Comparison of ENCODE assay signal across 8 mouse cellular contexts in genomic region chr15:102517631-102517975, GRCm38 (mm10). TPM values are rescaled to one million over a fixed set of nuclear protein-coding genes. Genes with fewer than 3 reads are reported as not detected.
DNase-seq lines count a peak whose midpoint lies in the region; ATAC-seq and TF ChIP-seq lines count a peak whose summit lies in the region.
"Had no signal": no experiment of that assay in that cellular context is flagged by ENCODE, and none has a peak within 500 bp of the region (broad histone marks: within the 10 kb centered on the region; RNA-seq: fewer than 3 reads in every experiment).

No protein-coding gene starts in this region.

- TF ChIP-seq CTCF in embryonic fibroblast, embryonic 13.5 days (IDR thresholded peaks at IDR 0.05; ENCODE audit: borderline replicate concordance, insufficient read depth, low read length) = no peak
- no peak for TF ChIP-seq CTCF in olfactory bulb, adult 2 months (IDR thresholded peaks at IDR 0.05; ENCODE audit: insufficient read depth, low read depth, low read length)

- peak overlapping the region; percentile 92 for H3K4me2 ChIP-seq in lung, embryonic 15.5 days
- H3K4me2 ChIP-seq in limb, embryonic 11.5 days (ENCODE audit: low read depth, severe bottlenecking) = peak overlapping the region; percentile 53

- H3K9ac ChIP-seq in lung, embryonic 15.5 days = peak overlapping the region; percentile 59
- no peak overlapping the region for H3K9ac ChIP-seq in limb, embryonic 11.5 days (ENCODE audit: low read length)

- peaks cover 33% of the 10 kb centered on the region for H3K4me1 ChIP-seq in lung, embryonic 15.5 days
- H3K4me1 ChIP-seq in embryonic fibroblast, embryonic 13.5 days (ENCODE audit: control insufficient read depth, insufficient read depth, low read length) = peaks cover 6% of the 10 kb centered on the region; the same call in 1 of the 2 replicates
- peaks cover 3% of the 10 kb centered on the region for H3K4me1 ChIP-seq in limb, embryonic 11.5 days (ENCODE audit: control insufficient read depth, insufficient read depth, low read length)
- peaks cover 17% of the 10 kb centered on the region for H3K4me1 ChIP-seq in olfactory bulb, adult 2 months (ENCODE audit: control insufficient read depth, insufficient read depth, low read length)

- WGBS in lung, embryonic 15.5 days = 0% methylated on average over 10 of the region's 10 CpGs
- under 1% methylated on average over 10 of the region's 10 CpGs for WGBS in limb, embryonic 11.5 days
- WGBS in olfactory bulb, adult 2 months = under 1% methylated on average over 10 of the region's 10 CpGs

- H3K27me3 ChIP-seq in lung, embryonic 15.5 days = no peaks in the 10 kb centered on the region
- no peaks in the 10 kb centered on the region for H3K27me3 ChIP-seq in limb, embryonic 11.5 days (ENCODE audit: control insufficient read depth, insufficient read depth, low read length)

- H3K36me3 ChIP-seq in lung, embryonic 15.5 days = peaks cover 19% of the 10 kb centered on the region
- H3K36me3 ChIP-seq in limb, embryonic 11.5 days (ENCODE audit: control insufficient read depth, insufficient read depth, low read length) = peaks cover 11% of the 10 kb centered on the region

- H3K4me3 ChIP-seq in lung, embryonic 15.5 days = peak overlapping the region; percentile 76
- peak overlapping the region; percentile 86 for H3K4me3 ChIP-seq in embryonic fibroblast, embryonic 13.5 days (ENCODE audit: insufficient read depth, low read length)
- H3K4me3 ChIP-seq in limb, embryonic 11.5 days (ENCODE audit: low read depth, low read length) = peak overlapping the region; percentile 66
- peak overlapping the region; percentile 59 for H3K4me3 ChIP-seq in olfactory bulb, adult 2 months (ENCODE audit: insufficient read depth, low read depth, low read length)

- peak overlapping the region; percentile 84 for H3K27ac ChIP-seq in lung, embryonic 15.5 days
- H3K27ac ChIP-seq in embryonic fibroblast, embryonic 13.5 days (ENCODE audit: insufficient read depth, low read length) = peak overlapping the region; percentile 45
- no peak overlapping the region for H3K27ac ChIP-seq in limb, embryonic 11.5 days (replicated peaks; ENCODE audit: low read depth, low read length)
- peak overlapping the region; percentile 59 for H3K27ac ChIP-seq in olfactory bulb, adult 2 months (ENCODE audit: insufficient read depth, low read depth, low read length)

- peak; percentile 98 for TF ChIP-seq POLR2A in embryonic fibroblast, embryonic 13.5 days (IDR thresholded peaks at IDR 0.05; ENCODE audit: low read depth, low read length)
- TF ChIP-seq POLR2A in olfactory bulb, adult 2 months (IDR thresholded peaks at IDR 0.05; ENCODE audit: insufficient read depth, low read depth, low read length) = peak; percentile 83

- DNase-seq in lung, postnatal 25 days (ENCODE audit: low spot score) = no peak
- no peak for DNase-seq in limb, embryonic 11.5 days (ENCODE audit: low spot score)
- no peak for DNase-seq in left cerebral cortex, adult 8-10 months (ENCODE audit: low spot score in 2 of 2)
- no peak for DNase-seq in kidney, postnatal 36 days

- H3K9me3 ChIP-seq in lung, embryonic 15.5 days = no peaks in the 10 kb centered on the region
- no peaks in the 10 kb centered on the region for H3K9me3 ChIP-seq in limb, embryonic 11.5 days (ENCODE audit: control insufficient read depth, low read length)

- ATAC-seq in lung, embryonic 15.5 days (ENCODE audit: borderline replicate concordance, extremely low read depth, low FRiP score, low TSS enrichment) = no peak
- no peak for ATAC-seq in limb, embryonic 11.5 days (ENCODE audit: insufficient number of reproducible peaks, low FRiP score, low TSS enrichment, low read depth)

RNA-seq across cellular contexts. Expression of gene Tarbp2, which starts 0.4 kb away (rescaled TPM):
- 80.7 and 82.7 TPM in 2 replicates for polyA plus RNA-seq in lung, embryonic 15.5 days (2015; fragmentation: Nextera tagmentation; extraction: Ambion mirVana)
- 39.5 and 44.5 TPM in 2 replicates for polyA plus RNA-seq in embryonic fibroblast, embryonic 13.5 days (2011; ENCODE audit: insufficient read length, low read depth, missing spikeins)
- polyA plus RNA-seq in limb, embryonic 11.5 days (2014; fragmentation: Nextera tagmentation; extraction: Ambion mirVana) = 109 and 110 TPM in 2 replicates
- polyA plus RNA-seq in olfactory bulb, adult 2 months (2012; ENCODE audit: insufficient read depth, insufficient read length, low replicate concordance, missing spikeins) = not detected in 2 replicates
- 10 to 100 TPM; 30.3 to 37.4 (median 35.2) TPM for total RNA-seq in left cerebral cortex, adult 8-10 months (2022)

RNA-seq across cellular contexts. Expression of gene Map3k12, which starts 0.7 kb away (rescaled TPM):
- polyA plus RNA-seq in lung, embryonic 15.5 days (2015; fragmentation: Nextera tagmentation; extraction: Ambion mirVana) = 11.8 and 14.4 TPM in 2 replicates
- polyA plus RNA-seq in embryonic fibroblast, embryonic 13.5 days (2011; ENCODE audit: insufficient read length, low read depth, missing spikeins) = 19.1 and 20.9 TPM in 2 replicates
- 14.3 and 18.2 TPM in 2 replicates for polyA plus RNA-seq in limb, embryonic 11.5 days (2014; fragmentation: Nextera tagmentation; extraction: Ambion mirVana)
- polyA plus RNA-seq in olfactory bulb, adult 2 months (2012; ENCODE audit: insufficient read depth, insufficient read length, low replicate concordance, missing spikeins) = not detected in 2 replicates
- total RNA-seq in left cerebral cortex, adult 8-10 months (2022) = 10 to 100 TPM; 85.6 to 93.8 (median 89.3) TPM

RNA-seq across cellular contexts. Expression of gene Npff, which starts 7.1 kb away (rescaled TPM):
- 2.0 and 5.4 TPM in 2 replicates for polyA plus RNA-seq in lung, embryonic 15.5 days (2015; fragmentation: Nextera tagmentation; extraction: Ambion mirVana)
- 1.2 and 1.4 TPM in 2 replicates for polyA plus RNA-seq in embryonic fibroblast, embryonic 13.5 days (2011; ENCODE audit: insufficient read length, low read depth, missing spikeins)
- polyA plus RNA-seq in limb, embryonic 11.5 days (2014; fragmentation: Nextera tagmentation; extraction: Ambion mirVana) = 1.6 and 2.2 TPM in 2 replicates
- polyA plus RNA-seq in olfactory bulb, adult 2 months (2012; ENCODE audit: insufficient read depth, insufficient read length, low replicate concordance, missing spikeins) = not detected in 2 replicates
- 1 to 10 TPM; 2.1 to 4.8 (median 3.2) TPM for total RNA-seq in left cerebral cortex, adult 8-10 months (2022)

RNA-seq across cellular contexts. Expression of gene Gm10337, which starts 14.1 kb away (rescaled TPM):
- polyA plus RNA-seq in lung, embryonic 15.5 days (2015; fragmentation: Nextera tagmentation; extraction: Ambion mirVana) = not detected in 2 replicates
- polyA plus RNA-seq in embryonic fibroblast, embryonic 13.5 days (2011; ENCODE audit: insufficient read length, low read depth, missing spikeins) = not detected in 2 replicates
- polyA plus RNA-seq in limb, embryonic 11.5 days (2014; fragmentation: Nextera tagmentation; extraction: Ambion mirVana) = 6.1 TPM in 1 of 2 replicates, not detected in the other
- polyA plus RNA-seq in olfactory bulb, adult 2 months (2012; ENCODE audit: insufficient read depth, insufficient read length, low replicate concordance, missing spikeins) = not detected in 2 replicates
- not detected for total RNA-seq in left cerebral cortex, adult 8-10 months (2022)
- total RNA-seq: adrenal gland, postnatal 25 days had no signal

RNA-seq across cellular contexts. Expression of gene Pcbp2, which starts 47.3 kb away (rescaled TPM):
- polyA plus RNA-seq in lung, embryonic 15.5 days (2015; fragmentation: Nextera tagmentation; extraction: Ambion mirVana) = 217 TPM in 2 replicates
- 653 and 702 TPM in 2 replicates for polyA plus RNA-seq in embryonic fibroblast, embryonic 13.5 days (2011; ENCODE audit: insufficient read length, low read depth, missing spikeins)
- 284 and 287 TPM in 2 replicates for polyA plus RNA-seq in limb, embryonic 11.5 days (2014; fragmentation: Nextera tagmentation; extraction: Ambion mirVana)
- 834 and 975 TPM in 2 replicates for polyA plus RNA-seq in olfactory bulb, adult 2 months (2012; ENCODE audit: insufficient read depth, insufficient read length, low replicate concordance, missing spikeins)
- total RNA-seq in left cerebral cortex, adult 8-10 months (2022) = 100 to 1,000 TPM; 481 to 511 (median 488) TPM

Comparison
In these comparisons a context has a peak if more than half of its experiments do, and no peak if none do; other contexts are left out.
1. RNA of gene Tarbp2, which starts 0.4 kb away (polyA plus RNA-seq): 109 to 110 TPM in limb, embryonic 11.5 days, 80.7 to 82.7 TPM in lung, embryonic 15.5 days and 39.5 to 44.5 TPM in embryonic fibroblast, embryonic 13.5 days; not detected in olfactory bulb, adult 2 months; every median in the first group is over 10 times any median in the second.
2. Peak in every context shown above with its lines, with median percentiles within 50 percentile points of each other: H3K4me3 ChIP-seq.